Mouse (Mus musculus) G1E (cell line): ENCODE data around the gene Oxct2a. TPM values are rescaled to one million over a fixed set of nuclear protein-coding genes. Genes with fewer than 3 reads are reported as not detected.
A peak's percentile ranks its signal among the peaks of the same experiment; 100 is the strongest.

Experiments
- ATAC-seq: 2 replicates; pipeline ENCODE4 v1.8.0; 2016; ENCODE audit warnings: mild to moderate bottlenecking; ENCODE audit not compliant: insufficient number of reproducible peaks, poor library complexity, low FRiP score, severe bottlenecking; ENCODE audit errors: extremely low read depth
- DNase-seq: peaks from one replicate; pipeline ENCODE4 v3.0.0; 2012; ENCODE audit warnings: low spot score
- H3K27me3 ChIP-seq: 2 replicates; pipeline ENCODE4 v1.6.1; 2012; ENCODE audit warnings: mild to moderate bottlenecking, low read length, inconsistent platforms; ENCODE audit not compliant: insufficient read depth
- H3K36me3 ChIP-seq: replicated peaks from 2 replicates; pipeline ENCODE3; 2012; ENCODE audit warnings: mild to moderate bottlenecking, inconsistent platforms
- H3K4me1 ChIP-seq: 2 replicates; pipeline ENCODE4 v1.6.1; 2012; ENCODE audit warnings: low read depth, low read length, inconsistent platforms, mixed read lengths; ENCODE audit not compliant: insufficient read depth
- H3K4me3 ChIP-seq: 2 replicates; pipeline ENCODE4 v1.5.1; 2012; ENCODE audit warnings: low read depth, mild to moderate bottlenecking, inconsistent platforms, low read length, moderate library complexity, mixed read lengths
- H3K9me3 ChIP-seq: replicated peaks from 2 replicates; pipeline ENCODE4 v1.6.1; 2012; ENCODE audit warnings: inconsistent platforms
- CTCF ChIP-seq: IDR thresholded peaks from 2 replicates; pipeline ENCODE4 v1.5.1; 2012; ENCODE audit warnings: low read depth, low read length, inconsistent platforms, mixed read lengths
- GATA1 ChIP-seq: IDR thresholded peaks from 2 replicates; pipeline ENCODE4 v1.6.1; 2012; ENCODE audit warnings: borderline replicate concordance, low read length, inconsistent platforms, mixed read lengths
- GATA2 ChIP-seq: IDR thresholded peaks from 2 replicates; pipeline ENCODE4 v1.6.1; 2012; ENCODE audit warnings: low read depth, low read length, inconsistent platforms, borderline replicate concordance
- POLR2AphosphoS5 ChIP-seq: IDR thresholded peaks from 2 replicates; pipeline ENCODE4 v1.6.1; 2012; ENCODE audit warnings: low read depth, low read length, inconsistent platforms; ENCODE audit not compliant: insufficient replicate concordance
- TAL1 ChIP-seq: conservative IDR thresholded peaks from 2 replicates; pipeline ENCODE4 v1.6.1; 2012; ENCODE audit warnings: low read depth, low read length, inconsistent platforms, mixed read lengths
- polyA plus RNA-seq: library from polyadenylated mRNA; stranded (reverse); fragments of >175 nt; gene quantifications from 2 replicates; pipeline ENCODE4 v1.2.3, GENCODE M21; 2012
- total RNA-seq, 2 experiments: library from RNA; stranded (forward) in 1 of 2; stranded (reverse) in 1 of 2; fragments of 200-1000 nt in 1 of 2; fragments of >200 nt in 1 of 2; fragmentation: Nextera tagmentation in 1 of 2; gene quantifications; 2 replicates each; pipeline ENCODE4 v1.2.3; 2014 to 2017

Gene Oxct2a
- total and polyA plus RNA-seq, 3 experiments, result 0.33 TPM; not detected in 2

DNA sequence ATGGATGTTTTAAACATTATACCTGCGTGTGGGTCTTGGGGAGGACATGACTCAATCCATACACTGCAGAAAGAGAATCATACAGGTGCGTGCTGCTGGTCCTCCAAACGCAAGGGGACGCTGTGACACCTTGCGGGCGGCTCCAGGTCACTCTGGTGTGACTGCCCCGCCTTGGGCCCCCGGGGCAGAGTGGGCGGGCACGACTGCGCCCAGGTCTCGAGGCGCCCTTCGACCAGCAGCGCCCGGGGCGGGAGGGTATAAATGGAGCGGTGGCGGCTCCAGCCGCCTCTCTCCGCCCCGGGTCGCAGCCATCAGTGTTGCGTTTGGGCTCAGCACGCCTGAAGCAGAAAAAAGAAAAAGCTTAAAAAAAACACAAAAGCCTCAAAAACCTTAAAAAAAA lies 40.9 kb downstream of the Oxct2a start:
- no peaks in the 10 kb centered on the region for H3K9me3 ChIP-seq
- DNase-seq, result peak; percentile 95
- ATAC-seq, result peak; percentile 64

DNA sequence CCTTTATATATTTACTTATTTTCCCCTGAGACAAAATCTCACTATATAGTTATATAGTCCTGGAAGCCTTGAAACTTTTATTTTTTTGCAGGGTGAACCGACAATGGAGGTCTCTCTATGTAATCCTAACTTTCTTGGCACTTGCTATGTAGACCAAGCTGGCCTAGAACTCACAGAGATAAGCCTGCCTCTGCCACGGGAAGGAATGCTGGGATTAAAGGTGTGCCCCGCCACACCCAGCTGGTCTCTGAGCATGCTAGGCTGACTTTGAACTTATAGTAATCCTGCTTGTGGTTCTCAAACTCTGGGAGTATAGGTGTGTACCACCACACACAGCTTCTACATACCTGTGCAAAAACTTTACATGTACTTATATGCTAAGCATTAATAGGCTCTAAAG lies 43.3 kb downstream of the Oxct2a start:
- H3K27me3 ChIP-seq, result peaks cover 14% of the 10 kb centered on the region
- no peak for ATAC-seq
- TF ChIP-seq GATA2, result no peak
- no peak for TF ChIP-seq GATA1
- no peak for TF ChIP-seq TAL1
- no peak for TF ChIP-seq CTCF
- TF ChIP-seq POLR2AphosphoS5, result no peak

More for the DNA sequence above, 40.9 kb downstream of the Oxct2a start:
- Histone ChIP-seq H3K4me3 (peak overlapping the region; percentile 74), H3K36me3 (peaks cover 39% of the 10 kb centered on the region), H3K4me1 (peaks cover 40% of the 10 kb centered on the region), H3K27me3 (peaks cover 4% of the 10 kb centered on the region; the same call in 1 of the 2 replicates)
- TF ChIP-seq GATA1 (no peak), CTCF (peak; percentile 78)

More for the DNA sequence above, 43.3 kb downstream of the Oxct2a start:
- Histone ChIP-seq H3K4me3 (no peak overlapping the region), H3K4me1 (peaks cover 17% of the 10 kb centered on the region), H3K9me3 (no peaks in the 10 kb centered on the region), H3K36me3 (peaks cover 16% of the 10 kb centered on the region)
- no peak for DNase-seq

Other genes with a start within 250 kb of the Oxct2a start
- gene Bmp8b, start 218.5 kb downstream of the Oxct2a start, total RNA-seq (2014; fragmentation: Nextera tagmentation), result not detected in 2 replicates
- 0.05 TPM in 1 of 2 replicates, not detected in the other for gene Bmp8b, start 218.5 kb downstream of the Oxct2a start, total RNA-seq (2017)
- gene Bmp8b, start 218.5 kb downstream of the Oxct2a start, polyA plus RNA-seq, result not detected in 2 replicates
- not detected in 2 replicates for gene Oxct2b, start 207.4 kb downstream of the Oxct2a start, total RNA-seq (2014; fragmentation: Nextera tagmentation)
- not detected in 2 replicates for gene Oxct2b, start 207.4 kb downstream of the Oxct2a start, total RNA-seq (2017)
- gene Oxct2b, start 207.4 kb downstream of the Oxct2a start, polyA plus RNA-seq, result 0.02 TPM in 1 of 2 replicates, not detected in the other
- gene Ppie, start 183.7 kb downstream of the Oxct2a start, total RNA-seq (2014; fragmentation: Nextera tagmentation), result 39.3 and 43.7 TPM in 2 replicates
- gene Ppie, start 183.7 kb downstream of the Oxct2a start, total RNA-seq (2017), result 70.7 and 78.8 TPM in 2 replicates
- 10.3 and 17.3 TPM in 2 replicates for gene Ppie, start 183.7 kb downstream of the Oxct2a start, polyA plus RNA-seq
- not detected in 2 replicates for gene Hpcal4, start 140.4 kb downstream of the Oxct2a start, total RNA-seq (2014; fragmentation: Nextera tagmentation)
- 0.12 TPM in 1 of 2 replicates, not detected in the other for gene Hpcal4, start 140.4 kb downstream of the Oxct2a start, total RNA-seq (2017)
- gene Hpcal4, start 140.4 kb downstream of the Oxct2a start, polyA plus RNA-seq, result not detected in 2 replicates
- gene Nt5c1a, start 122.1 kb downstream of the Oxct2a start, total RNA-seq (2014; fragmentation: Nextera tagmentation), result not detected in 2 replicates
- gene Nt5c1a, start 122.1 kb downstream of the Oxct2a start, total RNA-seq (2017), result not detected in 2 replicates
- not detected in 2 replicates for gene Nt5c1a, start 122.1 kb downstream of the Oxct2a start, polyA plus RNA-seq
- not detected in 2 replicates for gene Heyl, start 90.1 kb downstream of the Oxct2a start, total RNA-seq (2014; fragmentation: Nextera tagmentation)
- 0.05 TPM in 1 of 2 replicates, not detected in the other for gene Heyl, start 90.1 kb downstream of the Oxct2a start, total RNA-seq (2017)
- gene Heyl, start 90.1 kb downstream of the Oxct2a start, polyA plus RNA-seq, result not detected in 2 replicates
- gene Pabpc4, start 61.3 kb downstream of the Oxct2a start, total RNA-seq (2014; fragmentation: Nextera tagmentation), result 328 and 335 TPM in 2 replicates
- 103 and 112 TPM in 2 replicates for gene Pabpc4, start 61.3 kb downstream of the Oxct2a start, total RNA-seq (2017)
- gene Pabpc4, start 61.3 kb downstream of the Oxct2a start, polyA plus RNA-seq, result 1,118 and 1,562 TPM in 2 replicates
- gene Bmp8a, start 19.6 kb upstream of the Oxct2a start, total RNA-seq (2014; fragmentation: Nextera tagmentation), result not detected in 2 replicates
- 0.05 TPM in 1 of 2 replicates, not detected in the other for gene Bmp8a, start 19.6 kb upstream of the Oxct2a start, total RNA-seq (2017)
- gene Bmp8a, start 19.6 kb upstream of the Oxct2a start, polyA plus RNA-seq, result 0.02 and 0.10 TPM in 2 replicates